Mouse (Mus musculus) myocyte (in vitro differentiated cells): ENCODE results near the gene Gm2174.

Source experiments
- E2F4 ChIP-seq: IDR thresholded peaks from one replicate; pipeline ENCODE4 v1.6.1; 2011; ENCODE audit warnings: mild to moderate bottlenecking, control low read depth, moderate library complexity; ENCODE audit not compliant: insufficient read depth
- POLR2A ChIP-seq: IDR thresholded peaks from one replicate; pipeline ENCODE4 v1.6.1; 2011; ENCODE audit warnings: low read depth, mild to moderate bottlenecking, control low read depth, moderate library complexity; ENCODE audit not compliant: insufficient read length
- REST ChIP-seq: IDR thresholded peaks from one replicate; pipeline ENCODE4 v1.6.1; 2011; ENCODE audit warnings: mild to moderate bottlenecking, control low read depth, moderate library complexity; ENCODE audit not compliant: insufficient read depth, insufficient read length
- SRF ChIP-seq: IDR thresholded peaks from one replicate; pipeline ENCODE4 v1.6.1; 2011; ENCODE audit warnings: low read depth; ENCODE audit not compliant: control insufficient read depth, insufficient read length

- TF ChIP-seq REST = no peak
- no peak for TF ChIP-seq E2F4
- TF ChIP-seq SRF = no peak
- TF ChIP-seq POLR2A = no peak
Observed at GRCm38 (mm10) chrX:56462020-56462933, 14.5 kb downstream of the Gm2174 start.
